Mouse (Mus musculus) gastrocnemius, adult 8-10 months (tissue): ENCODE data around the gene Btbd16. TPM values are rescaled to one million over a fixed set of nuclear protein-coding genes. Genes with fewer than 3 reads are reported as not detected.
A peak's percentile ranks its signal among the peaks of the same experiment; 100 is the strongest.

Experiments
- DNase-seq, 2 experiments: peaks; one replicate each; pipeline ENCODE4 v3.0.0; 2022; ENCODE audit warnings: low spot score in 2 of 2
- total RNA-seq, 4 experiments: library from RNA; stranded (reverse); gene quantifications; 2 replicates each; pipeline ENCODE4 v1.2.4; 2022

Btbd16 gene
- total RNA-seq, 4 experiments from 2014 or later: 0.21 TPM; not detected in 3

GRCm38 (mm10) chr7:130768151-130768550 is 5.7 kb upstream of the Btbd16 start:
- no peak for DNase-seq

- peak; percentile 45 to 63 for DNase-seq
Observed at GRCm38 (mm10) chr7:130770707-130771106, 3.2 kb upstream of the Btbd16 start.

- DNase-seq: no peak
Observed at GRCm38 (mm10) chr7:130773171-130773830, 568 bp upstream of the Btbd16 start.

- peak in 1 of 2 experiments; percentile 48 for DNase-seq
Observed at GRCm38 (mm10) chr7:130780866-130781419, 7.1 kb downstream of the Btbd16 start.

DNA sequence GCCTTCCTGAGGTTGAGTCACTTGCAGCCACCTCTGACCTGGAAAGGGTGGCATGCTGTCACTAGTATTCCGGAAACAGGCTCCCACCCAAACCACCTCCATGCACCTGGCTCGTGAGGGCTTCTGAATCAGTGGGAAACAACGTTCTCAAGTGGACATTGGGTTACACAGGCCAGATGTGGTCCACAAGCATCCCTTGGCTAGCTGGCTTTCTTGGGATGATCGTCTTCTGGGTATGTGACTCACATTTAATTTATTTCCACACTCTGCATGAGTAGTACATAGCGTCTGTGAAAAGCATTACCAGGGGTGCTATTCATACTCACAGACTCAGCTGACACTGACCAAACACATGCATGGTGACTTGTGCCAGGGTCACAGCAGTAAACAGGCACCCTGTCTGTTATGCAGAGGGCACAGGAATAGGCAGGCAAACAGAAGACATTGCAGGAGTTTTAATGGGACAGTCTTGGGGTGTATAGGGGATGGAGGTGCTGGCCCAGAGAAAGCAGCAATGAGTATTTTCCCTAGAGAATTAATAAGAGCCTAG is 8.7 kb downstream of the Btbd16 start:
- DNase-seq: no peak

DNA sequence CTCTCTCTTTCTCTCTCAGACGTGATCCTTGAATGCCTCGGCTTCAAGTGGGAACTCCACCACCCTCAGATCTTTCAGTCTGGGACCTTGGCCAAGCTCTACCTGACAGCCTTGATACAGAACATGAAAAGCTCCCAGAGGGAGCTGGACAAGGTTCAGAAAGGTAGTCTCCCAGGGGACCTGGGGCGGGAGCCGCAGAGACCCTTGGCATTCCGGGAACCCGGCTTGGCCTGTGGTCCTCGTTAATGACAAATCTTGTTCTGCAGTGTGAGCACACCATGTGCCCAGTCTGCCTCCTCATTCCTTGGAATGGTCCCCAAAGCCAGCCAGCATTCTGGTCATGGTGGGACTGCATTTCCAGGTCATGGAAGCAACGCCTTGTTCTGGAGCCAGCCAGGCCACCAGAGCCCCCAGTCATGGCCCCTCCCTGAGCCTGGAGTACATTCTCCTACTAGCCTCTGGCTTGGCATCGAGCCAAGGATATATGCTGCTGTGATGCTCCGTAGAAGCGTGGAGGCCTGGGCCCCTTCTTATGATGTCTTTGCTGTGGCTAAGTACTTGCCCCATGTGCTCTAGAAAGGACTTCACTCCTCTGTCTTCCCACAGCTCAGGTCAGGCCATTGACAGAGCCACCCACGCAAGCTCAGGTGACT is 12.2 kb downstream of the Btbd16 start:
- no peak for DNase-seq

- no peak for DNase-seq
Observed at GRCm38 (mm10) chr7:130786708-130787107, 12.8 kb downstream of the Btbd16 start.

GRCm38 (mm10) chr7:130787537-130787936 is 13.7 kb downstream of the Btbd16 start:
- DNase-seq: no peak

- DNase-seq: no peak
Observed at GRCm38 (mm10) chr7:130788950-130789349, 15.1 kb downstream of the Btbd16 start.

DNA sequence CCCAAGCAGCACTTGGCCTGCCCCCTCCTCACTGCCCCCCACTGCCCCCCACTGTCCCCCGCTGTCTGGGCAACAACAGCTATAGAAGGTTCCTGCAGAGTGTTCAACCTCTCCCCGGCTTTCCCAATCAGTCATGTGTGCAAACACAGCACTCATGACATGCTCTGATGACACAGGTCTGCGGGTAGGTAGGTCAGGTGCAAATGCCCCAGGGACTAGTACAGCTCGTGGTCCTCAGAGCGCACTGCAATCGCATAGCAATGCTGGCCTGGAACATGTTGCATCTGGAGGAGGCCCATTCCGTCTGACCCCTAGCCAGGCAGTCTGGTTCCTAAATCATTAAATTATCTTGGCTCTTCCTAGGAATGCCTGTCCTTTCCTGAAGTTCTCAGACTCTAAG is 15.6 kb downstream of the Btbd16 start:
- no peak for DNase-seq

DNA sequence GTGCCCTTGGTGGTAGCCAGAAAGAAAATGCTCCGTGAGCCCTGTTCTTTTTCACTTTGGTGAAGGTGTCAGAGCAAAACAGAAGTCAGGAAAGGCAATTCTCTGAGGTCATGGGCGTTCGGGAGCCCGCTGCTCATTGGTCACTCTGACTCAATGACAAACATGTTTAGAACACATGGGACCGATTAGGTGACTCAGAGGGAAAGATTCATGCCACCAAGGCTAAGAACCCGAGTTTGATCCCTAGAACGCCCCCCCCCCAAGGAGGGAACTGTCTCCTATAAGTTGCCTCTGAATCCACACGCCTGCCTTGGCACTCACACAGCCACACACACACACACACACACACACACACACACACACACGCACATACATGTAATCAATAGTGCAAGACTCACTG is 19.8 kb downstream of the Btbd16 start:
- no peak for DNase-seq

GRCm38 (mm10) chr7:130796786-130797185 is 22.9 kb downstream of the Btbd16 start:
- no peak for DNase-seq

GRCm38 (mm10) chr7:130797524-130797923 is 23.7 kb downstream of the Btbd16 start:
- no peak for DNase-seq

DNA sequence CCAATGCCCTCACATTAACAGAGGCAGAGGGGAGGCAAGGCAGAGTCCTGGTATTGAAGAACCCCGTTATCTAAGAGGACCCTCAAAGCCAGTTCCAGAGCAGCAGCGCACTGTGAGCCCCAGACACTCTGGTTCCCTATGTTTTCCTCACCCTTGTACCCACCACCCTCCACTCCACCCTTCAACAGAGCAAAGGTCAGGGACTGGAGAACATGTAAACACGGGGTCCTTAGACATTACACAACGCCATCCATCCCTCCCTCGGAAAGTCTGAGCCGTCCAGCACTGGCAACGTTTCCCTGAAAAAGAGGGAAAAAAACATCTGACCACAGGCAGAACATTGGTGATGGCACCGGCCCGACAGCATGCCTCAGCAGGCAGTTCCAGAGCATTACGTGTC is 25.5 kb downstream of the Btbd16 start:
- no peak for DNase-seq

GRCm38 (mm10) chr7:130800681-130801080 is 26.8 kb downstream of the Btbd16 start:
- DNase-seq: no peak

- no peak for DNase-seq
Observed at GRCm38 (mm10) chr7:130801811-130802210, 27.9 kb downstream of the Btbd16 start.

GRCm38 (mm10) chr7:130803251-130803825 is 29.5 kb downstream of the Btbd16 start:
- DNase-seq: no peak

DNA sequence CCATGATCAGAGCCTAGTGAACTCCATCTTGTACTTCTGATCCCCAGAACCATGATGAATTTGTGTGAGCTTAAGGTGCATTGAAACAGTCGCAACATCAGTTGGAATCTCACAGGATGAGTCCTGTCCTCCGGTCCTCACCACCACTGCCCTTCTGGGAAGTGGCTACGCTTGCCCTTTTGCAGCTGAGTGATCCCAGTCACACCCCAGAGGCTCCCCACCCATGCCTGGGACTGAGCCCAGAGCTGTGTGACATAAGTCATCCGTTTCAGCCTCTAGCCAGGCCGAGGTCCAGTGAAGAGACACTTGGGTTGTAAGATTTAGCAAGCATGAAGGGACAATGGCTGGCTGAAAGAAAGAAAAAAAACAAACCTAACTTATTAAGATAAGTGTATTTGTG is 31.1 kb downstream of the Btbd16 start:
- no peak for DNase-seq

DNA sequence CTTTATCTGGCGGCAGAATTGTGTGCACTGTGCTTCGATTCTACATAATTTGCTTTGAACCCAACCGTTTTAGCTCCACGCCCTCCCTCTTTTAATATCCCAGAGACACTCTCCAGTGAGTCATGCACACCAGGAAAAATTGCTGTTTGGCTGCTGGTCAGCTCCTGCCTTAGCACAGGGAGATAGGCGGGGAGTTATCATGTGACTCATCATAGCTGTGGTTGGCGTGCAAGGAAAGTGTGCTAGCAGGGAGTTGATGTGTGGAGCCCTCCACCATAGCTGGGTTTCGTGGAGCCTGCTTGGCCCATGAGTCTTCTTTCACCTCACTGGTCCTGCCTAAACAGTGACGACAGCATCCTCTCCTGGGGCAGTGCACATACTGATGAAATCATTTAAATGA is 33.9 kb downstream of the Btbd16 start:
- DNase-seq: no peak

DNA sequence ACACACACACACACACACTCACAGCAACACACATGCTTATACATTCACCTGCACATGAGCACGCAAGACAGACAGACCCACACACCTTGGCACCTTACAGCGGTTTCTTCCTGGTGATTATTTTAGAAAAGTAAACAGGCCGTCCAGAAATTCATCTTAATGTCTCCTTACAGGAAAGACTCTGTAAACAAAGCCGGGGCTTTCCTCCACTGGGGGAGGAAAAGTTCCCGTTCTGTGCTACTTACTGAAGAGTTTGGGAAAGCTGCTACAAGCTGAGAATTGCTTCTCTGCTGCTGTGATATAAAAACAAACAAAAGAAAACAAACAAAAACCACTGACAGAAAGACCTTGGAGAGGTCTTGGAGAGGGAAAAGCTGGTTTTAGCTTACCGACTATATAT is 34.8 kb downstream of the Btbd16 start:
- DNase-seq: no peak

GRCm38 (mm10) chr7:130810238-130810637 is 36.4 kb downstream of the Btbd16 start:
- DNase-seq: no peak

- no peak for DNase-seq
Observed at GRCm38 (mm10) chr7:130812407-130812806, 38.5 kb downstream of the Btbd16 start.
